Mouse (Mus musculus) MEL (cell line): ENCODE data around the gene Spats2. TPM values are rescaled to one million over a fixed set of nuclear protein-coding genes. Genes with fewer than 3 reads are reported as not detected.

Experiments
- polyA plus RNA-seq, 2 experiments: library from polyadenylated mRNA; stranded (reverse) in 1 of 2; unstranded in 1 of 2; fragments of >175 nt in 1 of 2; fragments of >200 nt in 1 of 2; gene quantifications; 2 replicates each; pipeline versions ENCODE4 v1.2.1 to v1.2.4; 2012; ENCODE audit warnings: low replicate concordance in 2 of 2, low read depth in 1 of 2; ENCODE audit not compliant: insufficient read length in 2 of 2, insufficient read depth in 1 of 2, missing spikeins in 1 of 2
- total RNA-seq: library from RNA; depleted of rRNA; stranded (reverse); fragments of 300-350 nt; gene quantifications from 2 replicates; pipeline ENCODE4 v1.2.3, GENCODE M21; 2012; rRNA removed

Gene Spats2
- total and polyA plus RNA-seq, 3 experiments, result 8.2 to 24.5 TPM; not detected in 1

Other genes starting within 250 kb of the Spats2 start
- gene Rhebl1, start 231.4 kb upstream of the Spats2 start, total RNA-seq, result 9.4 and 10.1 TPM in 2 replicates
- gene Rhebl1, start 231.4 kb upstream of the Spats2 start, polyA plus RNA-seq, result 10 to 100 TPM in 1 of 2 experiments, not detected in 1; 16.6 TPM
- 0.12 TPM in 1 of 2 replicates, not detected in the other for gene Dhh, start 227.4 kb upstream of the Spats2 start, total RNA-seq
- gene Dhh, start 227.4 kb upstream of the Spats2 start, polyA plus RNA-seq, result not detected
- gene Lmbr1l, start 207.7 kb upstream of the Spats2 start, total RNA-seq, result 7.0 and 13.5 TPM in 2 replicates
- 10 to 100 TPM in 1 of 2 experiments, not detected in 1; 17.3 TPM for gene Lmbr1l, start 207.7 kb upstream of the Spats2 start, polyA plus RNA-seq
- 1,577 and 1,672 TPM in 2 replicates for gene Tuba1b, start 191.4 kb upstream of the Spats2 start, total RNA-seq
- 1,000 to 10,000 TPM in 1 of 2 experiments, not detected in 1; 1,861 TPM for gene Tuba1b, start 191.4 kb upstream of the Spats2 start, polyA plus RNA-seq
- gene Gm49450, start 172.4 kb upstream of the Spats2 start, total RNA-seq, result not detected in 2 replicates
- gene Gm49450, start 172.4 kb upstream of the Spats2 start, polyA plus RNA-seq, result not detected
- gene Tuba1a, start 172.2 kb upstream of the Spats2 start, total RNA-seq, result 112 and 133 TPM in 2 replicates
- gene Tuba1a, start 172.2 kb upstream of the Spats2 start, polyA plus RNA-seq, result 10 to 100 TPM in 1 of 2 experiments, not detected in 1; 83.6 TPM
- 163 and 201 TPM in 2 replicates for gene Tuba1c, start 96.0 kb upstream of the Spats2 start, total RNA-seq
- gene Tuba1c, start 96.0 kb upstream of the Spats2 start, polyA plus RNA-seq, result 100 to 1,000 TPM in 1 of 2 experiments, not detected in 1; 129 TPM
- not detected in 2 replicates for gene Prph, start 70.7 kb upstream of the Spats2 start, total RNA-seq
- not detected for gene Prph, start 70.7 kb upstream of the Spats2 start, polyA plus RNA-seq
- 24.3 and 25.8 TPM in 2 replicates for gene Troap, start 51.3 kb upstream of the Spats2 start, total RNA-seq
- gene Troap, start 51.3 kb upstream of the Spats2 start, polyA plus RNA-seq, result 10 to 100 TPM in 1 of 2 experiments, not detected in 1; 70.2 TPM
- 0.15 TPM in 1 of 2 replicates, not detected in the other for gene C1ql4, start 38.1 kb upstream of the Spats2 start, total RNA-seq
- gene C1ql4, start 38.1 kb upstream of the Spats2 start, polyA plus RNA-seq, result under 1 TPM in 1 of 2 experiments, not detected in 1; 0.08 TPM
- 3.2 TPM in 2 replicates for gene Dnajc22, start 32.7 kb upstream of the Spats2 start, total RNA-seq
- 1 to 10 TPM in 1 of 2 experiments, not detected in 1; 5.3 TPM for gene Dnajc22, start 32.7 kb upstream of the Spats2 start, polyA plus RNA-seq
- 0.15 and 0.16 TPM in 2 replicates for gene Kcnh3, start 98.9 kb downstream of the Spats2 start, total RNA-seq
- gene Kcnh3, start 98.9 kb downstream of the Spats2 start, polyA plus RNA-seq, result 1 to 10 TPM in 1 of 2 experiments, not detected in 1; 1.3 TPM
- gene Mcrs1, start 126.0 kb downstream of the Spats2 start, total RNA-seq, result 113 and 131 TPM in 2 replicates
- 100 to 1,000 TPM in 1 of 2 experiments, not detected in 1; 124 TPM for gene Mcrs1, start 126.0 kb downstream of the Spats2 start, polyA plus RNA-seq
- gene Prpf40b, start 169.2 kb downstream of the Spats2 start, total RNA-seq, result 21.6 and 24.7 TPM in 2 replicates
- gene Prpf40b, start 169.2 kb downstream of the Spats2 start, polyA plus RNA-seq, result 10 to 100 TPM in 1 of 2 experiments, not detected in 1; 46.4 TPM
- gene Fam186b, start 170.0 kb downstream of the Spats2 start, total RNA-seq, result not detected in 2 replicates
- under 1 TPM in 1 of 2 experiments, not detected in 1; 0.11 TPM for gene Fam186b, start 170.0 kb downstream of the Spats2 start, polyA plus RNA-seq
- gene Fmnl3, start 244.6 kb downstream of the Spats2 start, total RNA-seq, result 0.04 and 0.10 TPM in 2 replicates
- gene Fmnl3, start 244.6 kb downstream of the Spats2 start, polyA plus RNA-seq, result under 1 TPM in 1 of 2 experiments, not detected in 1; 0.06 TPM